Mouse (Mus musculus) layer of hippocampus, postnatal 25 days (tissue): ENCODE measurements around the gene Rpap3. TPM values are rescaled to one million over a fixed set of nuclear protein-coding genes. Genes with fewer than 3 reads are reported as not detected.

Experiments used
- DNase-seq, 2 experiments: peaks; one replicate each; pipeline ENCODE4 v3.0.0; 2022; ENCODE audit warnings: mixed read lengths in 2 of 2, low spot score in 1 of 2; ENCODE audit errors: extremely low spot score in 1 of 2
- total RNA-seq, 2 experiments: library from RNA; stranded (reverse); gene quantifications; 2 replicates each; pipeline ENCODE4 v1.2.3; 2021

Gene Rpap3
- total RNA-seq, 2 experiments from 2014 or later, result 23.7 to 24.9 TPM

GRCm38 (mm10) chr15:97731988-97732387 lies 26.4 kb upstream of the Rpap3 start:
- no peak for DNase-seq

- DNase-seq, result no peak
Measured at GRCm38 (mm10) chr15:97731111-97731510, 25.5 kb upstream of the Rpap3 start, which contains the start of gene Endou. Endou (minus strand) TSS chr15:97731339.

GRCm38 (mm10) chr15:97730365-97730764 lies 24.7 kb upstream of the Rpap3 start:
- no peak for DNase-seq

- no peak for DNase-seq
Measured at GRCm38 (mm10) chr15:97728804-97729203, 23.2 kb upstream of the Rpap3 start.

- DNase-seq, result no peak
Measured at GRCm38 (mm10) chr15:97728394-97728793, 22.8 kb upstream of the Rpap3 start.

- DNase-seq, result no peak
Measured at GRCm38 (mm10) chr15:97727520-97727919, 21.9 kb upstream of the Rpap3 start.

- no peak for DNase-seq
Measured at GRCm38 (mm10) chr15:97727048-97727447, 21.4 kb upstream of the Rpap3 start.

- no peak for DNase-seq
Measured at GRCm38 (mm10) chr15:97726310-97726709, 20.7 kb upstream of the Rpap3 start.

- DNase-seq, result no peak
Measured at GRCm38 (mm10) chr15:97725198-97725785, 19.7 kb upstream of the Rpap3 start.

- no peak for DNase-seq
Measured at GRCm38 (mm10) chr15:97724346-97725197, 18.9 kb upstream of the Rpap3 start.

- peak in 1 of 2 experiments; percentile 10 for DNase-seq
Measured at GRCm38 (mm10) chr15:97723536-97724345, 18.1 kb upstream of the Rpap3 start.

GRCm38 (mm10) chr15:97721008-97721701 lies 15.5 kb upstream of the Rpap3 start:
- no peak for DNase-seq

GRCm38 (mm10) chr15:97720026-97720675 lies 14.5 kb upstream of the Rpap3 start:
- no peak for DNase-seq

GRCm38 (mm10) chr15:97719494-97719893 lies 13.9 kb upstream of the Rpap3 start:
- no peak for DNase-seq

- no peak for DNase-seq
Measured at GRCm38 (mm10) chr15:97718535-97719155, 13.0 kb upstream of the Rpap3 start.

GRCm38 (mm10) chr15:97717861-97718534 lies 12.4 kb upstream of the Rpap3 start:
- DNase-seq, result peak; percentile 24 to 60

- no peak for DNase-seq
Measured at GRCm38 (mm10) chr15:97716782-97717181, 11.2 kb upstream of the Rpap3 start.

GRCm38 (mm10) chr15:97715734-97716133 lies 10.1 kb upstream of the Rpap3 start:
- no peak for DNase-seq

- DNase-seq, result no peak
Measured at GRCm38 (mm10) chr15:97715083-97715482, 9.5 kb upstream of the Rpap3 start.
